Mouse (Mus musculus) testis, adult 2 months (tissue): ENCODE measurements around the gene Lgmn.

Experiments
- CTCF ChIP-seq: fragments of 200-500 bp; IDR thresholded peaks from 2 replicates; pipeline ENCODE4 v1.5.1; 2012; ENCODE audit warnings: low read depth, mild to moderate bottlenecking, inconsistent platforms, low read length, moderate library complexity; ENCODE audit not compliant: control insufficient read depth, insufficient read depth, insufficient replicate concordance
- POLR2A ChIP-seq: fragments of 200-500 bp; IDR thresholded peaks from 2 replicates; pipeline ENCODE4 v1.6.1; 2012; ENCODE audit warnings: low read depth, mild to moderate bottlenecking, inconsistent platforms, low read length, moderate library complexity; ENCODE audit not compliant: control insufficient read depth

GRCm38 (mm10) chr12:102383288-102383687 is 56.3 kb downstream of the Lgmn start:
- TF ChIP-seq CTCF = no peak
- no peak for TF ChIP-seq POLR2A
